Mouse (Mus musculus) liver, embryonic 11.5 days (tissue): ENCODE results near the gene Cog6. TPM values are rescaled to one million over a fixed set of nuclear protein-coding genes. Genes with fewer than 3 reads are reported as not detected.

Source experiments
- ATAC-seq: fragments of 200-750 bp; cut with Nextera tagmentation; replicated peaks from 2 replicates; pipeline ENCODE4 v1.8.0; 2017; ENCODE audit warnings: moderate number of reproducible peaks, mild to moderate bottlenecking, moderate TSS enrichment, moderate library complexity; ENCODE audit not compliant: low FRiP score
- DNase-seq: peaks from one replicate; pipeline ENCODE4 v3.0.0-alpha.2; 2017; ENCODE audit warnings: low spot score
- H3K27ac ChIP-seq: fragments of 300-500 bp; sonication (generic); 2 replicates; pipeline ENCODE4 v1.5.1; 2014; ENCODE audit warnings: mild to moderate bottlenecking, low read depth, low read length, control low read depth
- H3K27me3 ChIP-seq: fragments of 300-500 bp; sonication (generic); replicated peaks from 2 replicates; pipeline ENCODE4 v1.6.1; 2014; ENCODE audit warnings: low read length, mixed read lengths; ENCODE audit not compliant: control insufficient read depth, insufficient read depth
- H3K36me3 ChIP-seq: fragments of 300-500 bp; sonication (generic); 2 replicates; pipeline ENCODE4 v1.6.1; 2014; ENCODE audit warnings: mild to moderate bottlenecking, low read length, moderate library complexity, mixed read lengths; ENCODE audit not compliant: control insufficient read depth, insufficient read depth
- H3K4me1 ChIP-seq: fragments of 300-500 bp; sonication (generic); replicated peaks from 2 replicates; pipeline ENCODE4 v1.6.1; 2014; ENCODE audit warnings: low read length, mixed read lengths; ENCODE audit not compliant: control insufficient read depth, insufficient read depth
- H3K4me2 ChIP-seq: fragments of 300-500 bp; sonication (generic); 2 replicates; pipeline ENCODE4 v1.6.1; 2014; ENCODE audit warnings: mild to moderate bottlenecking, control low read depth, moderate library complexity
- H3K4me3 ChIP-seq: fragments of 300-500 bp; sonication (generic); 2 replicates; pipeline ENCODE4 v1.5.1; 2014; ENCODE audit warnings: low read depth, low read length, control low read depth
- H3K9ac ChIP-seq: fragments of 300-500 bp; sonication (generic); 2 replicates; pipeline ENCODE4 v1.6.1; 2014; ENCODE audit warnings: low read depth, low read length, control low read depth
- H3K9me3 ChIP-seq: fragments of 300-500 bp; sonication (generic); 2 replicates; pipeline ENCODE4 v1.6.1; 2016; ENCODE audit warnings: low read length, inconsistent platforms, mixed read lengths; ENCODE audit not compliant: control insufficient read depth
- WGBS: fragments of 180-500 bp; shearing (Covaris S2); extraction: QIAGEN DNeasy Blood & Tissue Kit; methylation state at CpG from one replicate; pipeline ENCODE4 v1.1.7; 2014; 5-methylcytosine and 5-hydroxymethylcytosine counted together
- polyA plus RNA-seq: library from polyadenylated mRNA; unstranded; fragments of >200 nt; fragmentation: Nextera tagmentation; extraction: Ambion mirVana; gene quantifications from 2 replicates; pipeline ENCODE4 v1.2.1, GENCODE M21; 2014

Cog6 gene
- polyA plus RNA-seq, 1 experiment from 2014 or later: 28.7 TPM

GRCm38 (mm10) chr3:53004406-53005114, 12.5 kb downstream of the Cog6 start:
- WGBS: 77% methylated on average over 2 of the region's 2 CpGs
- no peaks in the 10 kb centered on the region for H3K4me1 ChIP-seq
- H3K27ac ChIP-seq: no peak overlapping the region
- ATAC-seq (no peak), DNase-seq (no peak)
- H3K4me2 ChIP-seq: no peak overlapping the region
- H3K9me3 ChIP-seq: no peaks in the 10 kb centered on the region
- peaks cover 6% of the 10 kb centered on the region; the same call in 1 of the 2 replicates for H3K36me3 ChIP-seq
- H3K27me3 ChIP-seq: no peaks in the 10 kb centered on the region
- H3K4me3 ChIP-seq: no peak overlapping the region
- H3K9ac ChIP-seq: no peak overlapping the region

GRCm38 (mm10) chr3:53002076-53002475, 15.0 kb downstream of the Cog6 start:
- whole genome bisulfite sequencing: 81% methylated on average over 6 of the region's 6 CpGs
- Histone ChIP-seq H3K4me2 (no peak overlapping the region), H3K36me3 (peaks cover 3% of the 10 kb centered on the region; the same call in 1 of the 2 replicates), H3K4me3 (no peak overlapping the region), H3K9ac (no peak overlapping the region), H3K4me1 (no peaks in the 10 kb centered on the region), H3K27me3 (no peaks in the 10 kb centered on the region), H3K27ac (no peak overlapping the region), H3K9me3 (no peaks in the 10 kb centered on the region)
- DNase-seq (no peak), ATAC-seq (no peak)

- DNase-seq (no peak), ATAC-seq (no peak)
- 78% methylated on average over 3 of the region's 3 CpGs for WGBS
- Histone ChIP-seq H3K27me3 (no peaks in the 10 kb centered on the region), H3K4me2 (no peak overlapping the region), H3K9me3 (no peaks in the 10 kb centered on the region), H3K4me3 (no peak overlapping the region), H3K9ac (no peak overlapping the region), H3K27ac (no peak overlapping the region), H3K36me3 (peaks cover 3% of the 10 kb centered on the region; the same call in 1 of the 2 replicates), H3K4me1 (no peaks in the 10 kb centered on the region)
Measured at GRCm38 (mm10) chr3:52999996-53000395, 17.0 kb downstream of the Cog6 start.

- Histone ChIP-seq H3K9ac (no peak overlapping the region), H3K36me3 (peaks cover 3% of the 10 kb centered on the region; the same call in 1 of the 2 replicates), H3K27me3 (no peaks in the 10 kb centered on the region), H3K9me3 (no peaks in the 10 kb centered on the region), H3K4me2 (no peak overlapping the region), H3K4me1 (no peaks in the 10 kb centered on the region), H3K4me3 (no peak overlapping the region), H3K27ac (no peak overlapping the region)
- ATAC-seq: no peak
- 76% methylated on average over 15 of the region's 15 CpGs for WGBS
- no peak for DNase-seq
Measured at GRCm38 (mm10) chr3:52999016-52999744, 17.9 kb downstream of the Cog6 start.

- peaks cover 9% of the 10 kb centered on the region; the same call in 1 of the 2 replicates for H3K36me3 ChIP-seq
- ATAC-seq (no peak), DNase-seq (no peak)
- no peaks in the 10 kb centered on the region for H3K27me3 ChIP-seq
- H3K4me2 ChIP-seq: no peak overlapping the region
- 85% methylated on average over 1 of the region's 1 CpGs for WGBS
- H3K4me3 ChIP-seq: no peak overlapping the region
- H3K9ac ChIP-seq: no peak overlapping the region
- no peaks in the 10 kb centered on the region for H3K9me3 ChIP-seq
- no peaks in the 10 kb centered on the region for H3K4me1 ChIP-seq
- H3K27ac ChIP-seq: no peak overlapping the region
Measured at GRCm38 (mm10) chr3:52997381-52997780, 19.7 kb downstream of the Cog6 start.

GRCm38 (mm10) chr3:52996635-52997034, 20.4 kb downstream of the Cog6 start:
- ATAC-seq (no peak), DNase-seq (no peak)
- H3K9ac ChIP-seq: no peak overlapping the region
- H3K9me3 ChIP-seq: no peaks in the 10 kb centered on the region
- H3K4me1 ChIP-seq: no peaks in the 10 kb centered on the region
- 92% methylated on average over 5 of the region's 5 CpGs for WGBS
- no peak overlapping the region for H3K27ac ChIP-seq
- H3K4me2 ChIP-seq: no peak overlapping the region
- H3K4me3 ChIP-seq: no peak overlapping the region
- H3K27me3 ChIP-seq: no peaks in the 10 kb centered on the region
- peaks cover 9% of the 10 kb centered on the region; the same call in 1 of the 2 replicates for H3K36me3 ChIP-seq

GRCm38 (mm10) chr3:52994666-52995065, 22.4 kb downstream of the Cog6 start:
- no peaks in the 10 kb centered on the region for H3K9me3 ChIP-seq
- H3K9ac ChIP-seq: no peak overlapping the region
- H3K4me3 ChIP-seq: no peak overlapping the region
- H3K4me1 ChIP-seq: no peaks in the 10 kb centered on the region
- H3K27ac ChIP-seq: no peak overlapping the region
- H3K27me3 ChIP-seq: no peaks in the 10 kb centered on the region
- no peak overlapping the region for H3K4me2 ChIP-seq
- no peak for ATAC-seq
- H3K36me3 ChIP-seq: peaks cover 9% of the 10 kb centered on the region; the same call in 1 of the 2 replicates
- no peak for DNase-seq
- WGBS: 78% methylated on average over 5 of the region's 5 CpGs

GRCm38 (mm10) chr3:52993296-52993695, 23.7 kb downstream of the Cog6 start:
- DNase-seq (no peak), ATAC-seq (no peak)
- no peak overlapping the region for H3K9ac ChIP-seq
- H3K27me3 ChIP-seq: no peaks in the 10 kb centered on the region
- H3K4me3 ChIP-seq: no peak overlapping the region
- WGBS: 86% methylated on average over 9 of the region's 10 CpGs
- no peaks in the 10 kb centered on the region for H3K4me1 ChIP-seq
- H3K36me3 ChIP-seq: peaks cover 9% of the 10 kb centered on the region; the same call in 1 of the 2 replicates
- H3K9me3 ChIP-seq: no peaks in the 10 kb centered on the region
- H3K4me2 ChIP-seq: no peak overlapping the region
- H3K27ac ChIP-seq: no peak overlapping the region
